8 mouse cellular contexts compared by ENCODE assay signal in genomic region chr7:130935421-130935792, GRCm38 (mm10). TPM values are rescaled to one million over a fixed set of nuclear protein-coding genes. Genes with fewer than 3 reads are reported as not detected.
DNase-seq lines count a peak whose midpoint lies in the region; ATAC-seq and TF ChIP-seq lines count a peak whose summit lies in the region.

No protein-coding gene starts in this region.

- DNase-seq in lung, embryonic 14.5 days, result no peak
- DNase-seq in lung, postnatal 10 days, result no peak
- DNase-seq in forebrain, postnatal 0 days, result no peak
- DNase-seq in liver, embryonic 14.5 days (ENCODE audit: low read depth in 3 of 3, low spot score in 3 of 3), result no peak
- no peak for DNase-seq in gastrocnemius, postnatal 25 days
- DNase-seq in frontal cortex, postnatal 10 days (ENCODE audit: low spot score in 2 of 2), result no peak
- no peak for DNase-seq in layer of hippocampus, adult 8-10 months (ENCODE audit: low spot score in 2 of 2)

- no peaks in the 10 kb centered on the region for H3K4me1 ChIP-seq in lung, embryonic 14.5 days (ENCODE audit: insufficient read depth)
- H3K4me1 ChIP-seq in forebrain, postnatal 0 days (ENCODE audit: insufficient read depth), result peaks cover 7% of the 10 kb centered on the region
- no peaks in the 10 kb centered on the region for H3K4me1 ChIP-seq in liver, embryonic 14.5 days (replicated peaks; ENCODE audit: control insufficient read depth in 2 of 2, insufficient read depth in 2 of 2, low read length in 1 of 2)
- peaks cover 13% of the 10 kb centered on the region for H3K4me1 ChIP-seq in stomach, embryonic 14.5 days (ENCODE audit: control insufficient read depth, insufficient read depth, low read length)

- peak overlapping the region; percentile 54 for H3K4me3 ChIP-seq in lung, embryonic 14.5 days (ENCODE audit: low read depth, low read length)
- H3K4me3 ChIP-seq in forebrain, postnatal 0 days (ENCODE audit: low read depth, low read length), result peak overlapping the region; percentile 46
- no peak overlapping the region; a peak in 1 of 4 replicates for H3K4me3 ChIP-seq in liver, embryonic 14.5 days (ENCODE audit: insufficient read depth in 1 of 2, low read depth in 2 of 2, low read length in 2 of 2)
- H3K4me3 ChIP-seq in stomach, embryonic 14.5 days (ENCODE audit: low read depth, low read length), result peak overlapping the region; percentile 54

- H3K27me3 ChIP-seq in lung, embryonic 14.5 days (ENCODE audit: insufficient read depth, low read length), result peaks cover 56% of the 10 kb centered on the region
- H3K27me3 ChIP-seq in forebrain, postnatal 0 days (ENCODE audit: insufficient read depth, low read length), result peaks cover 33% of the 10 kb centered on the region
- peaks cover 50% of the 10 kb centered on the region for H3K27me3 ChIP-seq in liver, embryonic 14.5 days (ENCODE audit: control insufficient read depth, insufficient read depth, low read length)
- H3K27me3 ChIP-seq in stomach, embryonic 14.5 days (ENCODE audit: control insufficient read depth, insufficient read depth, low read length), result peaks cover 22% of the 10 kb centered on the region

- peak overlapping the region; percentile 46; the same call in 1 of the 2 replicates for H3K9ac ChIP-seq in lung, embryonic 14.5 days
- no peak overlapping the region for H3K9ac ChIP-seq in forebrain, postnatal 0 days
- H3K9ac ChIP-seq in liver, embryonic 14.5 days (replicated peaks), result no peak overlapping the region
- H3K9ac ChIP-seq in stomach, embryonic 14.5 days (replicated peaks; ENCODE audit: low read depth, low read length), result no peak overlapping the region

- TF ChIP-seq CTCF in lung, embryonic 14.5 days (IDR thresholded peaks at IDR 0.05; ENCODE audit: low read depth), result no peak
- TF ChIP-seq CTCF in forebrain, postnatal 0 days (IDR thresholded peaks at IDR 0.05; ENCODE audit: low read depth), result no peak
- TF ChIP-seq CTCF in liver, embryonic 14.5 days (IDR thresholded peaks at IDR 0.05; ENCODE audit: low read depth), result no peak

- TF ChIP-seq EP300 in liver, embryonic 14.5 days (IDR thresholded peaks at IDR 0.05; ENCODE audit: low read depth), result no peak

- peak; percentile 11; the same call in 1 of the 2 replicates for ATAC-seq in lung, embryonic 14.5 days (ENCODE audit: insufficient read depth)
- ATAC-seq in forebrain, postnatal 0 days, result no peak
- ATAC-seq in liver, embryonic 14.5 days (ENCODE audit: insufficient read depth), result no peak
- ATAC-seq in stomach, embryonic 14.5 days (ENCODE audit: insufficient number of reproducible peaks, insufficient read depth, low FRiP score, low read depth), result no peak

- no peaks in the 10 kb centered on the region for H3K36me3 ChIP-seq in lung, embryonic 14.5 days (ENCODE audit: insufficient read depth)
- H3K36me3 ChIP-seq in forebrain, postnatal 0 days (ENCODE audit: insufficient read depth), result no peaks in the 10 kb centered on the region
- no peaks in the 10 kb centered on the region for H3K36me3 ChIP-seq in liver, embryonic 14.5 days (replicated peaks; ENCODE audit: control insufficient read depth, insufficient read depth, low read depth)
- H3K36me3 ChIP-seq in stomach, embryonic 14.5 days (ENCODE audit: control insufficient read depth, insufficient read depth, low read length), result no peaks in the 10 kb centered on the region

- H3K4me2 ChIP-seq in lung, embryonic 14.5 days, result peak overlapping the region; percentile 81
- peak overlapping the region; percentile 67 for H3K4me2 ChIP-seq in forebrain, postnatal 0 days (ENCODE audit: low read depth)
- H3K4me2 ChIP-seq in liver, embryonic 14.5 days (ENCODE audit: low read depth), result peak overlapping the region; percentile 51
- peak overlapping the region; percentile 84 for H3K4me2 ChIP-seq in stomach, embryonic 14.5 days (replicated peaks; ENCODE audit: low read depth, low read length)

- no peak overlapping the region for H3K27ac ChIP-seq in lung, embryonic 14.5 days (ENCODE audit: low read depth)
- no peak overlapping the region for H3K27ac ChIP-seq in forebrain, postnatal 0 days (ENCODE audit: low read depth, low read length)
- no peak overlapping the region for H3K27ac ChIP-seq in liver, embryonic 14.5 days
- no peak overlapping the region for H3K27ac ChIP-seq in stomach, embryonic 14.5 days (ENCODE audit: low read length)

- WGBS in lung, embryonic 14.5 days, result 8% methylated on average over 16 of the region's 16 CpGs
- WGBS in forebrain, postnatal 0 days, result 8% methylated on average over 16 of the region's 16 CpGs
- WGBS in liver, embryonic 14.5 days (ENCODE audit: insufficient replicate concordance), result 6% methylated on average over 16 of the region's 16 CpGs
- WGBS in stomach, embryonic 14.5 days, result 10% methylated on average over 16 of the region's 16 CpGs

- no peaks in the 10 kb centered on the region for H3K9me3 ChIP-seq in lung, embryonic 14.5 days (ENCODE audit: low read depth, low read length)
- no peaks in the 10 kb centered on the region for H3K9me3 ChIP-seq in forebrain, postnatal 0 days (ENCODE audit: low read length)
- H3K9me3 ChIP-seq in liver, embryonic 14.5 days (ENCODE audit: control insufficient read depth, low read length), result no peaks in the 10 kb centered on the region
- H3K9me3 ChIP-seq in stomach, embryonic 14.5 days (ENCODE audit: control insufficient read depth, low read depth, low read length), result no peaks in the 10 kb centered on the region

RNA-seq across cellular contexts. Expression of gene Htra1, which starts 0.5 kb away (rescaled TPM):
- 25.8 and 30.0 TPM in 2 replicates for polyA plus RNA-seq in lung, embryonic 14.5 days (2014; fragmentation: Nextera tagmentation; extraction: Ambion mirVana)
- 30.4 and 36.2 TPM in 2 replicates for total RNA-seq in forebrain, postnatal 0 days (2014; rRNA removed)
- polyA plus RNA-seq in forebrain, postnatal 0 days (2015; fragmentation: Nextera tagmentation; extraction: Ambion mirVana), result 31.7 and 37.3 TPM in 2 replicates
- polyA plus RNA-seq in liver, embryonic 14.5 days (2012; rRNA removed), result 0.12 and 0.30 TPM in 2 replicates
- polyA plus RNA-seq in liver, embryonic 14.5 days (2014; fragmentation: Nextera tagmentation; extraction: Ambion mirVana), result 0.17 and 0.25 TPM in 2 replicates
- 10.2 and 14.7 TPM in 2 replicates for polyA plus RNA-seq in stomach, embryonic 14.5 days (2014; fragmentation: Nextera tagmentation; extraction: Ambion mirVana)
- total RNA-seq in gastrocnemius, postnatal 25 days (2021), result 10 to 100 TPM; 31.9 to 34.9 TPM
- total RNA-seq in layer of hippocampus, adult 8-10 months (2022), result 100 to 1,000 TPM; 184 to 219 (median 213) TPM

Comparison
In these comparisons a context has a peak if more than half of its experiments do, and no peak if none do; other contexts are left out.
1. H3K4me3 ChIP-seq: peak in lung, embryonic 14.5 days (single experiment), forebrain, postnatal 0 days (single experiment) and stomach, embryonic 14.5 days (single experiment); none in liver, embryonic 14.5 days (0 of 2).
2. Peak in every context shown above with its lines, with median percentiles within 50 percentile points of each other: H3K4me2 ChIP-seq.